Mouse (Mus musculus) cerebellum, adult 9-11 months (tissue): ENCODE data around the gene Chst4.
"Not testable (repeated sequence)": the region's sequence is repeated elsewhere in the genome, so short reads cannot be mapped to it uniquely, and the experiment has no call there.

ENCODE experiments used
- DNase-seq: peaks from one replicate; pipeline ENCODE4 v3.0.0; 2022

Chst4 gene

GRCm38 (mm10) chr8:110039659-110040058 is at the start of gene Chst4:
Gene Chst4, minus strand, starts transcription at chr8:110039740.
- DNase-seq: no peak

- DNase-seq: peak; percentile 42
These were observed 43.0 kb upstream of the Chst4 start for GRCm38 (mm10) chr8:110082416-110083105.

GRCm38 (mm10) chr8:110079282-110080221 is 40.0 kb upstream of the Chst4 start, which contains the start of gene Zfp612:
Gene Zfp612, plus strand, starts transcription at chr8:110079746.
- peak; percentile 88 for DNase-seq

GRCm38 (mm10) chr8:110074496-110074895 is 35.0 kb upstream of the Chst4 start:
- DNase-seq: no peak

GRCm38 (mm10) chr8:110071600-110071999 is 32.1 kb upstream of the Chst4 start:
- DNase-seq: peak; percentile 46

- no peak for DNase-seq
These were observed 30.2 kb upstream of the Chst4 start for GRCm38 (mm10) chr8:110069706-110070105.

- DNase-seq: no peak
These were observed 26.1 kb upstream of the Chst4 start for GRCm38 (mm10) chr8:110065676-110066075.

GRCm38 (mm10) chr8:110064606-110065365 is 25.2 kb upstream of the Chst4 start:
- no peak for DNase-seq

GRCm38 (mm10) chr8:110064161-110064560 is 24.6 kb upstream of the Chst4 start:
- DNase-seq: no peak

GRCm38 (mm10) chr8:110058207-110058606 is 18.7 kb upstream of the Chst4 start:
- DNase-seq: no peak

GRCm38 (mm10) chr8:110051208-110051607 is 11.7 kb upstream of the Chst4 start:
- no peak for DNase-seq

- DNase-seq: no peak
These were observed 969 bp upstream of the Chst4 start for GRCm38 (mm10) chr8:110040509-110040908.

- DNase-seq: no peak
These were observed 324 bp downstream of the Chst4 start for GRCm38 (mm10) chr8:110039216-110039615.

GRCm38 (mm10) chr8:110036156-110036555 is 3.4 kb downstream of the Chst4 start:
- no peak for DNase-seq

- DNase-seq: no peak
These were observed 5.2 kb downstream of the Chst4 start for GRCm38 (mm10) chr8:110034331-110034730.

GRCm38 (mm10) chr8:110033771-110034170 is 5.8 kb downstream of the Chst4 start:
- DNase-seq: not testable (repeated sequence)

GRCm38 (mm10) chr8:110022768-110023344 is 16.7 kb downstream of the Chst4 start:
- no peak for DNase-seq

- DNase-seq: no peak
These were observed 17.5 kb downstream of the Chst4 start for GRCm38 (mm10) chr8:110022081-110022480.

GRCm38 (mm10) chr8:110010868-110011267 is 28.7 kb downstream of the Chst4 start:
- DNase-seq: peak; percentile 6

GRCm38 (mm10) chr8:110008995-110009446 is 30.5 kb downstream of the Chst4 start:
- DNase-seq: no peak

- DNase-seq: no peak
These were observed 31.1 kb downstream of the Chst4 start for GRCm38 (mm10) chr8:110008228-110008994.
